In genomic region chr14:46790303-46790702, GRCm38 (mm10) we compare ENCODE assay signal across 12 mouse cellular contexts. TPM values are rescaled to one million over a fixed set of nuclear protein-coding genes. Genes with fewer than 3 reads are reported as not detected.
DNase-seq lines count a peak whose midpoint lies in the region; ATAC-seq and TF ChIP-seq lines count a peak whose summit lies in the region.
"Had no signal": no experiment of that assay in that cellular context is flagged by ENCODE, and none has a peak within 500 bp of the region (broad histone marks: within the 10 kb centered on the region; RNA-seq: fewer than 3 reads in every experiment).

No protein-coding gene starts in this region.

- H3K9ac ChIP-seq in liver, postnatal 0 days (replicated peaks), result no peak overlapping the region
- H3K9ac ChIP-seq: forebrain, postnatal 0 days; hindbrain, embryonic 13.5 days; limb, embryonic 13.5 days had no signal

- H3K27me3 ChIP-seq in testis, adult 2 months (ENCODE audit: control insufficient read depth, insufficient read depth, low read length), result no peaks in the 10 kb centered on the region
- no peaks in the 10 kb centered on the region for H3K27me3 ChIP-seq in liver, postnatal 0 days (ENCODE audit: insufficient read depth, low read length)
- H3K27me3 ChIP-seq: hindbrain, embryonic 13.5 days; limb, embryonic 13.5 days had no signal

- peak overlapping the region; percentile 11; the same call in 1 of the 2 replicates for H3K4me3 ChIP-seq in testis, adult 2 months (ENCODE audit: control insufficient read depth, low read depth, low read length)
- H3K4me3 ChIP-seq in liver, postnatal 0 days (ENCODE audit: low read depth, low read length), result no peak overlapping the region
- H3K4me3 ChIP-seq: hindbrain, embryonic 13.5 days; limb, embryonic 13.5 days; myocyte had no signal

- H3K4me2 ChIP-seq in liver, postnatal 0 days (ENCODE audit: low read depth, low read length), result no peak overlapping the region
- H3K4me2 ChIP-seq: hindbrain, embryonic 13.5 days; limb, embryonic 13.5 days had no signal

- WGBS in liver, postnatal 0 days (ENCODE audit: insufficient replicate concordance), result 59% methylated on average over 4 of the region's 4 CpGs

- no peaks in the 10 kb centered on the region for H3K36me3 ChIP-seq in testis, adult 2 months (ENCODE audit: control insufficient read depth, insufficient read depth, low read length)
- H3K36me3 ChIP-seq in liver, postnatal 0 days (replicated peaks; ENCODE audit: insufficient read depth, low read length), result peaks cover under 1% of the 10 kb centered on the region; the same call in 1 of the 2 replicates
- H3K36me3 ChIP-seq: limb, embryonic 13.5 days had no signal

- TF ChIP-seq CTCF in testis, adult 2 months (IDR thresholded peaks at IDR 0.05; ENCODE audit: control insufficient read depth, insufficient read depth, insufficient replicate concordance, low read depth, low read length), result no peak
- peak; percentile 66 for TF ChIP-seq CTCF in liver, postnatal 0 days (IDR thresholded peaks at IDR 0.05; ENCODE audit: low read depth)

- H3K27ac ChIP-seq in testis, adult 2 months (ENCODE audit: control insufficient read depth, insufficient read depth, low read depth, low read length), result no peak overlapping the region
- H3K27ac ChIP-seq in liver, postnatal 0 days (ENCODE audit: low read depth), result no peak overlapping the region
- H3K27ac ChIP-seq: hindbrain, embryonic 13.5 days; limb, embryonic 13.5 days had no signal

- H3K4me1 ChIP-seq in testis, adult 2 months (ENCODE audit: control insufficient read depth, insufficient read depth, low read length), result peaks cover 3% of the 10 kb centered on the region; the same call in 1 of the 2 replicates
- H3K4me1 ChIP-seq in liver, postnatal 0 days (ENCODE audit: insufficient read depth), result peaks cover 11% of the 10 kb centered on the region

- TF ChIP-seq POLR2A in testis, adult 2 months (IDR thresholded peaks at IDR 0.05; ENCODE audit: control insufficient read depth, low read depth, low read length), result no peak

- DNase-seq in embryo, embryonic 10.5 days (ENCODE audit: low spot score), result peak; percentile 18
- no peak for DNase-seq in embryo, embryonic 9.5 days (ENCODE audit: extremely low spot score)
- DNase-seq in testis, postnatal 14 days (ENCODE audit: low spot score), result no peak
- DNase-seq in liver, postnatal 0 days, result peak; percentile 40
- DNase-seq in layer of hippocampus, adult 9-11 months, result no peak
- no peak for DNase-seq in gastrocnemius, postnatal 25 days
- no peak for DNase-seq in gastrocnemius, postnatal 10 days
- DNase-seq: forebrain, postnatal 0 days had no signal

- no peak for TF ChIP-seq EP300 in liver, postnatal 0 days (IDR thresholded peaks at IDR 0.05; ENCODE audit: low read depth)

- no peak for ATAC-seq in liver, postnatal 0 days
- ATAC-seq: forebrain, postnatal 0 days had no signal

- H3K9me3 ChIP-seq in liver, postnatal 0 days (ENCODE audit: low read length), result no peaks in the 10 kb centered on the region
- H3K9me3 ChIP-seq: hindbrain, embryonic 13.5 days; limb, embryonic 13.5 days had no signal

RNA-seq across cellular contexts. Expression of gene Cnih1, which starts 2.1 kb away (rescaled TPM):
- polyA plus RNA-seq in testis, adult 2 months (2012; rRNA removed), result 9.9 and 10.1 TPM in 2 replicates
- polyA plus RNA-seq in liver, postnatal 0 days (2015; fragmentation: Nextera tagmentation; extraction: Ambion mirVana), result 86.8 and 90.7 TPM in 2 replicates
- total RNA-seq in gastrocnemius, postnatal 25 days (2021), result 10 to 100 TPM; 48.1 to 52.8 TPM
- total RNA-seq in gastrocnemius, postnatal 10 days (2021), result 10 to 100 TPM; 59.6 to 65.7 TPM

RNA-seq across cellular contexts. Expression of gene Cdkn3, which starts 30.0 kb away (rescaled TPM):
- 189 and 207 TPM in 2 replicates for polyA plus RNA-seq in testis, adult 2 months (2012; rRNA removed)
- polyA plus RNA-seq in liver, postnatal 0 days (2015; fragmentation: Nextera tagmentation; extraction: Ambion mirVana), result 70.1 and 72.9 TPM in 2 replicates
- under 1 TPM; 0.46 TPM for total RNA-seq in gastrocnemius, postnatal 25 days (2021)
- total RNA-seq in gastrocnemius, postnatal 10 days (2021), result 1 to 10 TPM; 4.0 to 5.8 TPM

RNA-seq across cellular contexts. Expression of gene Gmfb, which starts 31.7 kb away (rescaled TPM):
- polyA plus RNA-seq in testis, adult 2 months (2012; rRNA removed), result 56.6 and 69.6 TPM in 2 replicates
- 30.0 and 30.3 TPM in 2 replicates for polyA plus RNA-seq in liver, postnatal 0 days (2015; fragmentation: Nextera tagmentation; extraction: Ambion mirVana)
- 10 to 100 TPM; 18.8 to 26.1 TPM for total RNA-seq in gastrocnemius, postnatal 25 days (2021)
- total RNA-seq in gastrocnemius, postnatal 10 days (2021), result 10 to 100 TPM; 34.2 to 37.8 TPM

RNA-seq across cellular contexts. Expression of gene Cgrrf1, which starts 41.6 kb away (rescaled TPM):
- 76.9 and 78.5 TPM in 2 replicates for polyA plus RNA-seq in testis, adult 2 months (2012; rRNA removed)
- 34.8 and 35.2 TPM in 2 replicates for polyA plus RNA-seq in liver, postnatal 0 days (2015; fragmentation: Nextera tagmentation; extraction: Ambion mirVana)
- total RNA-seq in gastrocnemius, postnatal 25 days (2021), result 10 to 100 TPM; 48.6 to 51.3 TPM
- 10 to 100 TPM; 37.3 to 38.6 TPM for total RNA-seq in gastrocnemius, postnatal 10 days (2021)

Comparison
In these comparisons a context has a peak if more than half of its experiments do, and no peak if none do; other contexts are left out.
1. DNase-seq: peak in embryo, embryonic 10.5 days (single experiment) and liver, postnatal 0 days (single experiment); none in embryo, embryonic 9.5 days (single experiment), testis, postnatal 14 days (single experiment), layer of hippocampus, adult 9-11 months (single experiment), gastrocnemius, postnatal 25 days (single experiment) and gastrocnemius, postnatal 10 days (single experiment).